Mouse (Mus musculus): Measurements from ENCODE around the gene Cpsf6. TPM values are rescaled to one million over a fixed set of nuclear protein-coding genes. Genes with fewer than 3 reads are reported as not detected.
A peak's percentile ranks its signal among the peaks of the same experiment; 100 is the strongest.

The Cpsf6 gene
- polyA plus RNA-seq, 1 experiment from 2014 or later, result 61.0 TPM

GRCm38 (mm10) chr10:117417772-117418667 lies 38.2 kb upstream of the Cpsf6 start:
- Histone ChIP-seq H3K9me3 (ENCODE audit: low read length) (no peaks in the 10 kb centered on the region), H3K4me1 (ENCODE audit: insufficient read depth, low read depth, low read length) (0 out of 2 replicates have a peak, but pooled peaks cover 2% of the 10 kb centered on the region), H3K27me3 (replicated peaks; ENCODE audit: insufficient read depth, low read length) (no peaks in the 10 kb centered on the region), H3K4me2 (replicated peaks; ENCODE audit: low read depth, low read length) (peak overlapping the region; percentile 53), H3K27ac (ENCODE audit: low read length) (no peak overlapping the region), H3K4me3 (ENCODE audit: low read depth, low read length) (peak overlapping the region; percentile 20; the same call in 1 of the 2 replicates), H3K9ac (replicated peaks; ENCODE audit: low read depth) (0 out of 2 replicates have a peak overlapping the region, but pooled peaks have one; percentile 0), H3K36me3 (ENCODE audit: insufficient read depth, low read length) (no peaks in the 10 kb centered on the region)
- WGBS, result 19% methylated on average over 18 of the region's 18 CpGs
- ATAC-seq (peak; percentile 63), DNase-seq (ENCODE audit: low spot score) (peak; percentile 65)
- TF ChIP-seq EP300 (IDR thresholded peaks at IDR 0.05), result no peak
- peak; percentile 12; the same call in 1 of the 2 replicates for TF ChIP-seq CTCF (IDR thresholded peaks at IDR 0.05)

GRCm38 (mm10) chr10:117417470-117417767 lies 37.6 kb upstream of the Cpsf6 start:
- H3K4me1 ChIP-seq (ENCODE audit: insufficient read depth, low read depth, low read length), result 0 out of 2 replicates have a peak, but pooled peaks cover 2% of the 10 kb centered on the region
- DNase-seq (ENCODE audit: low spot score) (peak; percentile 52), ATAC-seq (peak; percentile 76)
- 32% methylated on average over 9 of the region's 9 CpGs for WGBS
- no peak for TF ChIP-seq EP300 (IDR thresholded peaks at IDR 0.05)
- no peak for TF ChIP-seq CTCF (IDR thresholded peaks at IDR 0.05)
- H3K36me3 ChIP-seq (ENCODE audit: insufficient read depth, low read length), result no peaks in the 10 kb centered on the region
- H3K9ac ChIP-seq (replicated peaks; ENCODE audit: low read depth), result no peak overlapping the region
- no peak overlapping the region for H3K4me3 ChIP-seq (ENCODE audit: low read depth, low read length)
- no peaks in the 10 kb centered on the region for H3K9me3 ChIP-seq (ENCODE audit: low read length)
- H3K27ac ChIP-seq (ENCODE audit: low read length), result no peak overlapping the region
- peak overlapping the region; percentile 53 for H3K4me2 ChIP-seq (replicated peaks; ENCODE audit: low read depth, low read length)
- H3K27me3 ChIP-seq (replicated peaks; ENCODE audit: insufficient read depth, low read length), result no peaks in the 10 kb centered on the region

GRCm38 (mm10) chr10:117416636-117417469 lies 37.0 kb upstream of the Cpsf6 start:
- H3K9ac ChIP-seq (replicated peaks; ENCODE audit: low read depth), result no peak overlapping the region
- 0 out of 2 replicates have a peak, but pooled peaks cover 2% of the 10 kb centered on the region for H3K4me1 ChIP-seq (ENCODE audit: insufficient read depth, low read depth, low read length)
- H3K36me3 ChIP-seq (ENCODE audit: insufficient read depth, low read length), result no peaks in the 10 kb centered on the region
- no peak overlapping the region for H3K4me3 ChIP-seq (ENCODE audit: low read depth, low read length)
- H3K4me2 ChIP-seq (replicated peaks; ENCODE audit: low read depth, low read length), result peak overlapping the region; percentile 53
- no peak for DNase-seq (ENCODE audit: low spot score)
- WGBS, result 82% methylated on average over 16 of the region's 16 CpGs
- no peak for TF ChIP-seq EP300 (IDR thresholded peaks at IDR 0.05)
- H3K27me3 ChIP-seq (replicated peaks; ENCODE audit: insufficient read depth, low read length), result no peaks in the 10 kb centered on the region
- H3K9me3 ChIP-seq (ENCODE audit: low read length), result no peaks in the 10 kb centered on the region
- no peak for ATAC-seq
- no peak overlapping the region for H3K27ac ChIP-seq (ENCODE audit: low read length)

- no peaks in the 10 kb centered on the region for H3K36me3 ChIP-seq (ENCODE audit: insufficient read depth, low read length)
- H3K4me2 ChIP-seq (replicated peaks; ENCODE audit: low read depth, low read length), result no peak overlapping the region
- TF ChIP-seq EP300 (IDR thresholded peaks at IDR 0.05), result no peak
- no peak for TF ChIP-seq CTCF (IDR thresholded peaks at IDR 0.05)
- no peak overlapping the region for H3K4me3 ChIP-seq (ENCODE audit: low read depth, low read length)
- ATAC-seq (no peak), DNase-seq (ENCODE audit: low spot score) (no peak)
- no peak overlapping the region for H3K9ac ChIP-seq (replicated peaks; ENCODE audit: low read depth)
- H3K27ac ChIP-seq (ENCODE audit: low read length), result no peak overlapping the region
- H3K9me3 ChIP-seq (ENCODE audit: low read length), result no peaks in the 10 kb centered on the region
- WGBS, result 88% methylated on average over 9 of the region's 9 CpGs
- no peaks in the 10 kb centered on the region for H3K27me3 ChIP-seq (replicated peaks; ENCODE audit: insufficient read depth, low read length)
- 0 out of 2 replicates have a peak, but pooled peaks cover 2% of the 10 kb centered on the region for H3K4me1 ChIP-seq (ENCODE audit: insufficient read depth, low read depth, low read length)
Observed at GRCm38 (mm10) chr10:117416095-117416494, 36.3 kb upstream of the Cpsf6 start.

- WGBS, result 93% methylated on average over 6 of the region's 6 CpGs
- ATAC-seq, result no peak
Observed at GRCm38 (mm10) chr10:117415364-117416057, 35.7 kb upstream of the Cpsf6 start.

More at GRCm38 (mm10) chr10:117415364-117416057, 35.7 kb upstream of the Cpsf6 start:
- H3K4me1 ChIP-seq (ENCODE audit: insufficient read depth, low read depth, low read length), result 0 out of 2 replicates have a peak, but pooled peaks cover 2% of the 10 kb centered on the region
- H3K27ac ChIP-seq (ENCODE audit: low read length), result no peak overlapping the region
- no peak overlapping the region for H3K9ac ChIP-seq (replicated peaks; ENCODE audit: low read depth)
- H3K4me2 ChIP-seq (replicated peaks; ENCODE audit: low read depth, low read length), result no peak overlapping the region
- DNase-seq (ENCODE audit: low spot score), result no peak
- H3K36me3 ChIP-seq (ENCODE audit: insufficient read depth, low read length), result no peaks in the 10 kb centered on the region
- TF ChIP-seq CTCF (IDR thresholded peaks at IDR 0.05), result no peak
- TF ChIP-seq EP300 (IDR thresholded peaks at IDR 0.05), result no peak
- no peaks in the 10 kb centered on the region for H3K27me3 ChIP-seq (replicated peaks; ENCODE audit: insufficient read depth, low read length)
- no peak overlapping the region for H3K4me3 ChIP-seq (ENCODE audit: low read depth, low read length)
- H3K9me3 ChIP-seq (ENCODE audit: low read length), result no peaks in the 10 kb centered on the region

Measured in lung, postnatal 0 days (tissue).